Mouse (Mus musculus): Measurements from ENCODE around the gene Arhgef12. TPM values are rescaled to one million over a fixed set of nuclear protein-coding genes. Genes with fewer than 3 reads are reported as not detected.

The Arhgef12 gene
- polyA plus RNA-seq, 1 experiment from 2014 or later, result 11.3 TPM

DNA sequence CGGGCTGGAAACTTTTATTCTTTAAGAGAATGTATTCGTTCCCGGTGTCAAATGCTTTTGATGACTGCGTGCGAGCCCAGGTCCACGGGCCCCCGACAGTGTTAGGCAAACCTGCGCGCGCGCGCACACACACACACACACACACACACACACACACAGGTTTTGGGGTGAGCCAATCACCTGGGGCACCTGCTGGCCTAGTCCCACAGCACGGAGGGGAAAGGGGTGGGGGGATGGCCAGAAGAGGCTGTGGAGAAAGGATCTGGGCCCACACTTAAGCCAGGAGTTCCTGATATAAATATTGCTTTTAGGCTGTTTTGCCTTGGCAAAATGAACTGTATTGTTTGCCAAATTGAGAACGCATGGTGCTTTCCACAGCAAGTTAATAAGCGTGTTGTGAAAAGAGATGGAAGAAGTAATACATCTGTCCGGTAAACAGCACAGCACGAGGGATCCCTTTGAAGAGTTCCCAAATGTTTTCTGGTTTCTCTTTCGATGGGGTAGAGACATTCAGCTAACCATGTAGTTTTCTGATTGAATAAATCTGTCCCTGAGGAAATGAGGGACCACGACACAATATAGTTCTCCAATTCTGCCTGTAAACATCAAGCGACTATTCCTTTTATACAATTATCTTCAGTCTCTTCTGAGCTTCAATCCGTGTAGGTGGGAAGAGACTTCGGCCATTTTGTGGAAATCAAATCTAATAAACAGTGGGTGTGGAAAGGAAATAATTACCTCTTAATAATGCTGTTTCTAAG is 433 bp downstream of the Arhgef12 start:
- 24% methylated on average over 22 of the region's 22 CpGs for whole genome bisulfite sequencing

DNA sequence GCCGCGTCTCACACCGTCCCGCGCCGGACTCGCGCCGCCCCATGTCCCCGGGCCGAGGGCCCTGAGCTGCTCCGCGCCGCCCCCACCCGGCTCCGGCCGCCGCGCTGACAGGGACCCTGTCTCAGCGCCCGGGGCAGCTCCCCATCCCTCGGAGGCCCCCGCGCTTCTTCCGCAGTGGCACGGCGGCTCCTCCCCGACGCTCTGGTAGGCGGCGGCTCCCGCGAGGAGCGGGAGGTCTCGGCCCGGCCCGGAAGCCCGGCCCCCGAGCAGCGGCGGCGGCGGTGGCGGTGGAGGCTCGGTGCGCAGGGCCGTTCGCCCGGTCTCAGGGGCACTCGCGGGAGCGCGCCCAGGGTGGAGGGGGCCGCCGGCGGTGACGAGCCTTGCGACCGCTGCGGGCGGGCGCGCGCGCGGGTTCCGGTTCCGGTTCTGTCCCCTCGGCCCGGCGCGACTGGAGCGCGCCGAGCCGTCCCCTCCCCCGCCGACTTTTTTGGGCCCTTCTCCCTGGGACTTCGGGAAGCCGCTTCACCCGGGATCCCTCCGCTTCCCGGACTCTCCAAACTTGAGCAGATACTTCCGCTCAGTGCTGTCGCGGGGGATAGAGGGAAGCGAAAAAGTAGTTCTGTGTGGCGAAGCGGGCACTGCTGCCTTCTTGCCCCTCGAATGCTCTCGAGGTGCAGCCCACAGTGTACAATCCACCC is 1.2 kb downstream of the Arhgef12 start:
- H3K4me3 ChIP-seq, result peak overlapping the region; percentile 89
- DNase-seq (ENCODE audit: low spot score), result peak; percentile 91
- no peaks in the 10 kb centered on the region for H3K9me3 ChIP-seq
- WGBS, result under 1% methylated on average over 83 of the region's 91 CpGs
- peaks cover 32% of the 10 kb centered on the region for H3K4me1 ChIP-seq
- H3K27ac ChIP-seq, result peak overlapping the region; percentile 96
- peaks cover 8% of the 10 kb centered on the region for H3K36me3 ChIP-seq
- H3K27me3 ChIP-seq (ENCODE audit: insufficient read depth, poor library complexity, severe bottlenecking), result no peaks in the 10 kb centered on the region

More for the DNA sequence above, 433 bp downstream of the Arhgef12 start:
- peak overlapping the region; percentile 89 for H3K4me3 ChIP-seq
- H3K9me3 ChIP-seq, result no peaks in the 10 kb centered on the region
- H3K4me1 ChIP-seq, result peaks cover 31% of the 10 kb centered on the region
- peak overlapping the region; percentile 96 for H3K27ac ChIP-seq
- no peaks in the 10 kb centered on the region for H3K27me3 ChIP-seq (ENCODE audit: insufficient read depth, poor library complexity, severe bottlenecking)
- no peak for DNase-seq (ENCODE audit: low spot score)
- H3K36me3 ChIP-seq, result peaks cover 16% of the 10 kb centered on the region

DNA sequence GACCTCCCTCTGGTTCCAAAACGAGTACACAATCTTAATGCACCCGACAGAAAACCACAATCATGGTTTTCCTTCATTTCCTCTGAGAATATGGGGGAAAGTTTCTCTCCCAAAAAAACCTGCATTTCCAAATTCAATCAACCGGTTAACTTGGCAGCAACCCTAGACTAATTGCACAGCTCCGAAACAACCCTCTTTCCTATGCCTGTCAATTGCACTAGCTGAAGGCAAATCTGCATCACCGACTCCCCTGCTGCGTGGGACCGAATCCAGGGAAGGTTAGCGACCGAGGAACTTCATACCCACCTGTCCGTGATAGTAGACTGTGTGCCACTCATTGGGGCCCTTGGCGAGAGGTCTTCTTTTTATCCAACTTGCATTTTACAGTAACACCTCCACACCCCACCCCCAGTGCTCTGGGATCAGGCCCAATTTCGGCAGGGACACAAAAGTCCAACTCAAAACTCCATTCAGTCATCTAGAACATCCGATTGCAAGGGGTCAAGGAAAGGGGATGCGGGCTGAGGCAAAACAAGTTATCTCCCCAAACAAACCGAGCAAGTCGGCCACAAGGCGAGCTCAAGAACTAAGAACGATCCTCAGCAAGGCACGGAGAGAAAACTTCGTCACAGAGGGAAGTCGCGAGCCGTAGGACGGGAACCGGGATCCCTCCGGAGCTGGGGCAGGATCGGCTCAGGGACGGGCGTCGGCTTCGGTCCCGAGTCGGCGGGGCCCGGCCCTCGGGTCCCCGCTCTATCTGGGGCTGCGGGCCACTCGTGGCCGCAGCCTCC is 2.0 kb downstream of the Arhgef12 start:
- peak overlapping the region; percentile 89 for H3K4me3 ChIP-seq
- peak; percentile 79 for DNase-seq (ENCODE audit: low spot score)
- under 1% methylated on average over 40 of the region's 40 CpGs for WGBS
- peaks cover 1% of the 10 kb centered on the region; the same call in 1 of the 2 replicates for H3K36me3 ChIP-seq
- H3K27me3 ChIP-seq (ENCODE audit: insufficient read depth, poor library complexity, severe bottlenecking), result no peaks in the 10 kb centered on the region
- peaks cover 34% of the 10 kb centered on the region for H3K4me1 ChIP-seq
- no peaks in the 10 kb centered on the region for H3K9me3 ChIP-seq
- H3K27ac ChIP-seq, result peak overlapping the region; percentile 96

DNA sequence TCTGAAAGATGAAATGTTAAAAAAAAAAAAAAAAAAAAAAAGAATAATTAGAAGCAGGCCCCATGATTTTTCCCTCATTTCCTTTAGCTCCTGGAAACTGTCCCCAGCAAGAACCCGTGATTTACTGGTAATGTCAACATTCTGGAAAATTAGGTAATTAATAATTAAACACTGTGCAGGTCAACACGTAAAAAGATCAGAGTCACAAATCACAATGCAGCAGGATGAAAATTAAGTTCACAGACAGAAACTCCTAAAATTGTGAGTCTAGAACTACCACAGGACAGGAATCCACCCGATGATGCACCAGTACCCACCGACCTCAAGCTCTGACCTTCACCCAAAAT is 2.5 kb downstream of the Arhgef12 start:
- Histone ChIP-seq H3K4me1 (peaks cover 34% of the 10 kb centered on the region), H3K4me3 (peak overlapping the region; percentile 89), H3K9me3 (no peaks in the 10 kb centered on the region), H3K27ac (peak overlapping the region; percentile 96), H3K27me3 (ENCODE audit: insufficient read depth, poor library complexity, severe bottlenecking) (no peaks in the 10 kb centered on the region), H3K36me3 (no peaks in the 10 kb centered on the region)
- no peak for DNase-seq (ENCODE audit: low spot score)
- WGBS, result 11% methylated on average over 4 of the region's 4 CpGs

DNA sequence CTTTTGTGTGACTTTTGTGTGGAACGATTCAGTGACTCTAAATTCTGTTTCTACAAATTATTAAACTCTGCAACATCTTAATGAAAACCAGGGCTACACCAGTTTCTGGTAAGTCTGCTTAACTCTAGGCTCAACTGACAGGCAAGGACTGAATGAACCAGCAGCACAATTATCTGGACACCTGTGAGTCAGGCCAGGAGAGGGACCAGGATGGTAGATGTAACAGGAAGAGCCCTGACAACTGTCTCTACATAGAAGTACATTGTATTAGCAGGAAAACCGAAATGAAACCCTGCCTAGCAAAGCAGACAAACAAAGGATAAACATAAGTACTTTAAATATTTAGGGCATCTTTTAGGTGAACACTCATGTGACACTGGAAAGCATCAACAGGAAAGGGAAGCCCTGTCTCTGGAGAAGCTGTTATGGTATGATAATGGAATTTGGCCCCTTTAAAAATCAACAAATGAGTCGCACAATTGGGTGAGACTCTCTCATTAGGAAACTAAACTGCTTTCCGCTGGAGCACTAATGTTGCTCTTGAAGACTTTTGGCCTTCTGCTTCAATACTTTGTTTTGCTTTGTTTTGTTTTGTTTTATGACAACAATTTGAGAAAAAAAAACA is 3.3 kb downstream of the Arhgef12 start:
- Histone ChIP-seq H3K27ac (peak overlapping the region; percentile 36; the same call in 1 of the 2 replicates), H3K9me3 (no peaks in the 10 kb centered on the region), H3K4me1 (peaks cover 36% of the 10 kb centered on the region), H3K27me3 (ENCODE audit: insufficient read depth, poor library complexity, severe bottlenecking) (no peaks in the 10 kb centered on the region), H3K36me3 (no peaks in the 10 kb centered on the region), H3K4me3 (peak overlapping the region; percentile 89)
- no peak for DNase-seq (ENCODE audit: low spot score)
- WGBS, result 38% methylated on average over 4 of the region's 4 CpGs

DNA sequence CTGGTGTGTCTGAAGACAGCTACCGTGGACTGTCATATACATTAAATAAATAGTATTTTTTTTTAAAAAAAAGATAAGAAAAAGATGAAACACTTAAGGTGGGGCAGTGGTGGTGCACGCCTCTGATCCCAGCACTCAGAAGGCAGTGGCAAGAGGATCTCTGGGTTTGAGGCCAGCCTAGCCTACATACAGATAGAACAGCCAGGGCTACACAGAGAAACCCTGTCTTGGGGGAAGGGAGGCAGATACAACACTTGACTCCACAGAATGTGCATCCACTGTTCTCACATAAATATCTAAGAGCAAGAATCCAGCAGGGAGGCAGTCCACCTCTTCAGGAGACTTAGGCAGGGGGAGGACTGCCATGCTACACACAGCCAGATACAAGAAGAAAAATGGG is 4.1 kb downstream of the Arhgef12 start:
- Histone ChIP-seq H3K27me3 (ENCODE audit: insufficient read depth, poor library complexity, severe bottlenecking) (no peaks in the 10 kb centered on the region), H3K4me3 (peak overlapping the region; percentile 89), H3K4me1 (peaks cover 38% of the 10 kb centered on the region), H3K9me3 (no peaks in the 10 kb centered on the region), H3K36me3 (no peaks in the 10 kb centered on the region), H3K27ac (peak overlapping the region; percentile 54; the same call in 1 of the 2 replicates)
- 76% methylated on average over 2 of the region's 2 CpGs for WGBS
- DNase-seq (ENCODE audit: low spot score), result no peak

DNA sequence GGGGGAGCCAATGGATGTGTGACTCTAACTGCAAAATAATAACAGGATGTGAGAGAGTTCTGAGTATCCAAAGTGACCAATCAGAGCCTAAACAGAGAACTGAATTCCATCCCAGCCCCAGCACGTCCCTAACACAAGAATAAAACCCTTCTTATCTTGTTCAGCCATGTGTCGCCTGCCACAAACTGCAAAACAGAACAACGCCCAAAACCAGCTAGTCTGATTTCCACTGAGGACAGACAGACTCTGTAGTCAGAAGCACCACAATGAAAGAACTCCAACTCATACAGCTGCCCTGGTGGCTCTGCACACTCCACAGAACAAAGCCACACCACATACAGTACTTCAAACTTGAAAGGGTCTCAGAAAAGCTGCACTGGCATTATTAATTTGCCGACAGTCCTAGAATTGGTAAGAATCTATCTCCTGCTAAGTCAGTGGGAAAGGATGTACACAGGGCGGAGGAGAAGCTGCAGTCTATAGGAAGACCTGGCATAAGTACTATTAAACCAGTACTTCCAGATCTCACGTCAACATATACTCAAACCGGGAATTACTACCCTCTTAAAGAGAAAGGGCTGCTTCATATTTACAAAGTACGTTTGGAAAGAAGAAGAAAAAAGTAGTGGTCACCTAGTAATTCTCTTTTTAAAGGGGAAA is 5.0 kb downstream of the Arhgef12 start:
- WGBS, result 52% methylated on average over 8 of the region's 8 CpGs
- H3K4me3 ChIP-seq, result peak overlapping the region; percentile 37
- peak overlapping the region; percentile 70 for H3K27ac ChIP-seq
- H3K36me3 ChIP-seq, result 0 out of 2 replicates have a peak, but pooled peaks cover 2% of the 10 kb centered on the region
- peak; percentile 91 for DNase-seq (ENCODE audit: low spot score)
- H3K27me3 ChIP-seq (ENCODE audit: insufficient read depth, poor library complexity, severe bottlenecking), result no peaks in the 10 kb centered on the region
- no peaks in the 10 kb centered on the region for H3K9me3 ChIP-seq
- H3K4me1 ChIP-seq, result peaks cover 35% of the 10 kb centered on the region

DNA sequence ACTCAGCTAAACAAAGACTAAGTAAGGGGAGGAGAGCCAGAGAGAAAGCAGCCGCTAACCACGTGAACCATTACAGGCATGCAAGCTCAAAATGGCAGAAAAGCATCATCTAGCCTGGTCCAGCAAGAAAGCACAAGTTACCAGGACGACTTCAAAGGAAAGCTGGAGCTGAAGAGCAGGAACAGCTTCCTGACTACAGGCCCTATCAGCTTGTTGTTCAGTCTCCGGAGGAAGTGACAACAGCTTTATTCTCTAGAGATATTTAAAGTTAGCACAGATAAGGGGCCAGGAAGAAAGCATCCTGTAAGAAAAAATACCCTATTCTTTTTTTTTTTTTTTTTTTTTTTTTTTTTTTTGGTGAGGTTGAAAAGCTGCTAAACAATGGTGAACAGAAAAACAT is 8.1 kb downstream of the Arhgef12 start:
- 0 out of 2 replicates have a peak, but pooled peaks cover 2% of the 10 kb centered on the region for H3K36me3 ChIP-seq
- no peak overlapping the region for H3K27ac ChIP-seq
- 39% methylated on average over 4 of the region's 4 CpGs for WGBS
- no peaks in the 10 kb centered on the region for H3K27me3 ChIP-seq (ENCODE audit: insufficient read depth, poor library complexity, severe bottlenecking)
- no peak overlapping the region for H3K4me3 ChIP-seq
- DNase-seq (ENCODE audit: low spot score), result no peak
- no peaks in the 10 kb centered on the region for H3K9me3 ChIP-seq
- peaks cover 37% of the 10 kb centered on the region for H3K4me1 ChIP-seq

DNA sequence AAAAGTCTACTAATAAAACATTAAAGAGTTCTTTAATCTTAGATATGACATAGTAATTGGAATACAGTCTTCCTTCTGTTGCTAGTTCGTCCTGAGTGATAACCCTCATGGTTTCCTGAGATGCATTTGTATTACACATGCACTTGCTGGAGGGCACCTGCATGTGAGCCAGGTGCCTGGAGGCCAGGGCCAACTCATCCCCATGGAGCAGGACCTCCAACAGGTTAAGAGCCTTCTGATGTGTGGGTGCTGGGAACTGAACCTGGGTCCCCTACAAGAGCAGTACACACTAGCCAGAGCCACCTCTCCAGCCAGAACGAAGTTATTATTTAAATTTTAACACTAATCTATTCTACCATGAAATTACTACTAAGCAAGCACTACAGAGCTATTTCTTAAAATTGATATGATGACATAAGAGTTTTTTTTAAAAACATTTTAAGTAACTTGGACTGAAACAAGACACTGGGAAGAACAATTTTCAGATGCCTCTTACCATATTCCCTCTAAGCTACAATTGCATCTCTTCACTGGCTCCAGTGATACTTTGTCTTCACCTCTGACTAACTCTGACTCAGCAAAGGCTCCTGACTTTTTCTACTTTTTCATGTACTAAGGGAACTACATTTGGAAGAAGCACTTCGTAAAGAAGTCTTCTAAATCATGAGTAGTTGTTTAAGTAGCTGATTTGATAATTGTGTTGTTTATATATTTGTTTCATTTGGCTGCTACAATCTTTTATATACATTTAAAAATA is 9.1 kb downstream of the Arhgef12 start:
- no peak overlapping the region for H3K4me3 ChIP-seq
- 0 out of 2 replicates have a peak, but pooled peaks cover 2% of the 10 kb centered on the region for H3K36me3 ChIP-seq
- H3K27me3 ChIP-seq (ENCODE audit: insufficient read depth, poor library complexity, severe bottlenecking), result no peaks in the 10 kb centered on the region
- H3K9me3 ChIP-seq, result no peaks in the 10 kb centered on the region
- no peak for DNase-seq (ENCODE audit: low spot score)
- H3K27ac ChIP-seq, result no peak overlapping the region
- H3K4me1 ChIP-seq, result peaks cover 34% of the 10 kb centered on the region
- 93% methylated on average over 3 of the region's 3 CpGs for WGBS

DNA sequence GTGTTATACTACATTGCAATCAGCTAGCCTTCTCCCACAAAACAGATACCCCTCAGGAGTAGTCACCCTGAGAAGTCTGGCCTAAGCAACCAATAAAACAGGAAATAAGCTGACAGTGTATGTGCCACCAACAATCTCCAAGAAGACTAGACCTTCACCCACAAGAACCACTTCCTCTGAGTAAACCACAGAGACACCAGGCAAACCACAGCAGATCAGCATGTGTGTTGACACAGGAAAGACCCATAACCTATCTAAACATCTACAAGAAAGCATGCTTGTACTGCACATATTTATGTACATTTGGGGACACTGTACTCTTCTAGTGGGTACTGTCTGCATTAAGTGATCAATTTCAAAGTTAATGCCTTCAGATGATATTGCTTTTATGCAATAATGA is 10.7 kb downstream of the Arhgef12 start:
- no peak for DNase-seq (ENCODE audit: low spot score)
- Histone ChIP-seq H3K27me3 (ENCODE audit: insufficient read depth, poor library complexity, severe bottlenecking) (no peaks in the 10 kb centered on the region), H3K36me3 (0 out of 2 replicates have a peak, but pooled peaks cover 2% of the 10 kb centered on the region), H3K9me3 (no peaks in the 10 kb centered on the region), H3K4me1 (peaks cover 29% of the 10 kb centered on the region), H3K27ac (no peak overlapping the region), H3K4me3 (no peak overlapping the region)

DNA sequence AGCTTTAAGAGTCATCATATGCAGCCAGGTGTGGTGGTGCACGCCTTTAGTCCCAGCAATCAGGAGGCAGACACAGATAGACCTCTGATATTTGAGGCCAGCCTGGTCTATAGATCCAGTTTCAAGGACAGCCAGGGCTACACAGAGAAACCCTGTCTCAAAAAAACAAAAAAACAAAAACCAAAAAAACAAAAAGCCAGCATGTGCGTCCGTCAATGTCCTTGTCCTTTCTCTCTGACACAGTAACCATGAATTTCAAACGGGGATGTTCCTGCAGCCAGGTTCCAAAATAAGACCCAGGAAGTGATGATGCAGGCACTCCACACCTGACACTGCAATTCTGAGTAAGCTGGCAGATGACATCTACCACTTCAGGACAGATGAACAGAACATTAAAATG is 12.2 kb downstream of the Arhgef12 start:
- peaks cover 30% of the 10 kb centered on the region for H3K4me1 ChIP-seq
- H3K27ac ChIP-seq, result no peak overlapping the region
- no peak overlapping the region for H3K4me3 ChIP-seq
- H3K9me3 ChIP-seq, result no peaks in the 10 kb centered on the region
- H3K36me3 ChIP-seq, result 0 out of 2 replicates have a peak, but pooled peaks cover 2% of the 10 kb centered on the region
- no peak for DNase-seq (ENCODE audit: low spot score)
- H3K27me3 ChIP-seq (ENCODE audit: insufficient read depth, poor library complexity, severe bottlenecking), result no peaks in the 10 kb centered on the region
- 85% methylated on average over 4 of the region's 4 CpGs for WGBS

All from heart, embryonic 10.5 days (tissue).